Mouse (Mus musculus): Measurements from ENCODE around the gene Adamts15. TPM values are rescaled to one million over a fixed set of nuclear protein-coding genes. Genes with fewer than 3 reads are reported as not detected.

The Adamts15 gene
- polyA plus RNA-seq (2012; ENCODE audit: low replicate concordance): not detected in 2 replicates

DNA sequence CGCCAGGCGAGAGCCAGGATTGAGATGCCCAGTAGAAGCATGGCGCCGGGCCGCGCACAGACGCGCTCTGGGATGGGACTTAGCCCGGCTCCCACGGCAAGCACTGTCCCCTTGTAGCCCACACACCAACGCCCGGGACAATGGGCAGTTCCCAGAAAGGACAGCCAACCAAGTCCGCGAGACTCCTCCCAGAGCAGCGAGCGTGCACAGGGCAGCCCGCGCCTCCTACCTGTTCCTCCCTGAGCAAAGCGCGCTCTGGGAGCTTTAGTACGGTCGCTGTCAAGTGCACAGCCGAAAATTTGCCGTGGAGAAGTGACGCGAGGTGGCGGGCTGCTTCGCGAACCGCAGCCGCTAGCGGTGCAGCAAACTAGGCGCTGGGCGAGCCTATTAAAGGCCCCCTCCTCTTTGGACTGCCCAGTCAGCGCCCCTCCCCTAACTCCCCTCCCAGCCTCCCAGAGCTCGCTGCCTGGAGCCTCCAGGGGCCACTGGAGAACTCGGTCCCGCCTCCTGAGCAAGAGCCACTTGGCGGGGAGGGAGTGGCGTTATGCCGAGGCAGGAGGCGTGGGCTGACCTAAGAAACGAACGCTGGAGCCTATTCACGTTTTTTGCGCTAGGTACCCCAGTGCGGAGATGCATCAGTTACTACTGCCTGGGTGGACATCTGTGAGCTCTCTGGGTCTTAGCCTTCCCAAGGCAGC, at the start of gene Adamts15:
Gene Adamts15, minus strand, starts transcription at position 256 of the 698 bp plus-strand sequence.

DNA sequence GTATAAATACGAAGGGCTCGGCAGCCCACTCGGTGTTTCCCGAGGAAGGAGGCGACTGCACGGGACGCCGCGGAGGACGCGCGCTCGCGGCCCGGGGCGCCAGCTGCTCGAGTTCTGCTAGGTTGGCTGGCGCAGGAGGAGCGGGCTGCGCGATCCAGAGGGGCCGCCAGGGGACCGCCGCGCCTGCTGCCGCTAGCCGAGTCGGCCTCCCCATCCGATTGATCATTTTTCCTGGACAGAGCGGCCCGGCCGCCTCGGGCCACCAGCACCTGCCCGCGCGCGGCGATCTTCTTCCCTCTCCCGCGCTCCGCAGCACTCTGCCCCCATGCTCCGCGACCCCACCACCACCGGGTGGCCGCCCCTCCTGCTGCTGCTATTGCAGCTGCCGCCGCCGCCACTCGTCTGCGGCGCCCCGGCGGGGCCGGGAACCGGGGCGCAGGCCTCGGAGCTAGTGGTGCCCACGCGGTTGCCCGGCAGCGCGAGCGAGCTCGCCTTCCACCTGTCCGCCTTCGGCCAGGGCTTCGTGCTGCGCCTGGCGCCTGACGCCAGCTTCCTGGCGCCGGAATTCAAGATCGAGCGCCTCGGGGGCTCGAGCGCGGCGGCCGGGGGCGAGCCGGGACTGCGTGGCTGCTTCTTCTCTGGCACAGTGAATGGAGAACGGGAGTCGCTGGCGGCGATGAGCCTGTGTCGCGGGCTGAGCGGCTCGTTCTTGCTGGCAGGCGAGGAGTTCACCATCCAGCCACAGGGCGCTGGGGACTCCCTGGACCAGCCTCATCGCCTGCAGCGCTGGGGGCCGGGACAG, 20.5 kb upstream of the Adamts15 start, which contains the start of gene Adamts8:
Gene Adamts8, plus strand, starts transcription at position 51 of the 802 bp plus-strand sequence.

Other genes with a start within 250 kb of the Adamts15 start
- gene Adamts8, start 20.1 kb upstream of the Adamts15 start, polyA plus RNA-seq (2012; ENCODE audit: low replicate concordance): not detected in 2 replicates
- 9.9 and 12.4 TPM in 2 replicates for gene Zbtb44, start 108.2 kb upstream of the Adamts15 start, polyA plus RNA-seq (2012; ENCODE audit: low replicate concordance)
- gene St14, start 209.4 kb upstream of the Adamts15 start, polyA plus RNA-seq (2012; ENCODE audit: low replicate concordance): 2.0 and 4.7 TPM in 2 replicates

Data from leukemia stem cell, adult 10-12 weeks (primary cell).